Mouse (Mus musculus) small intestine, adult 2 months (tissue): ENCODE results near the gene Btbd18.

Experiments
- CTCF ChIP-seq: fragments of 200-500 bp; IDR thresholded peaks from 2 replicates; pipeline ENCODE4 v1.5.1; 2012; ENCODE audit warnings: low read depth, mild to moderate bottlenecking, control low read depth, inconsistent platforms, low read length, moderate library complexity, mixed read lengths; ENCODE audit not compliant: insufficient replicate concordance, insufficient read length; ENCODE audit errors: extremely low read depth
- POLR2A ChIP-seq: fragments of 200-500 bp; IDR thresholded peaks from 2 replicates; pipeline ENCODE4 v1.6.1; 2012; ENCODE audit warnings: low read depth, mild to moderate bottlenecking, control low read depth, inconsistent platforms, low read length, moderate library complexity

- TF ChIP-seq POLR2A (no peak), CTCF (no peak)
Measured at GRCm38 (mm10) chr2:84626366-84626975, 32.4 kb upstream of the Btbd18 start.
